Mouse (Mus musculus): ENCODE measurements around the gene 9130008F23Rik. TPM values are rescaled to one million over a fixed set of nuclear protein-coding genes. Genes with fewer than 3 reads are reported as not detected.

The 9130008F23Rik gene
- total RNA-seq (2018; cell fraction: chromatin; rRNA removed) = 1 to 10 TPM in 23 of 26 experiments, under 1 TPM in 2, not detected in 1; 0.63 to 8.1 (median 2.6) TPM
- total RNA-seq (2018; cell fraction: cytosol; rRNA removed) = 1 to 10 TPM in 1 of 26 experiments, under 1 TPM in 25; 0.22 to 1.3 (median 0.48) TPM
- total RNA-seq (2018; cell fraction: nucleus; rRNA removed) = 1 to 10 TPM in 18 of 26 experiments, under 1 TPM in 7, not detected in 1; 0.25 to 7.1 (median 1.9) TPM
- 0.32 to 0.90 TPM (median 0.55 TPM) in 3 replicates for polyA plus RNA-seq (2018)

DNA sequence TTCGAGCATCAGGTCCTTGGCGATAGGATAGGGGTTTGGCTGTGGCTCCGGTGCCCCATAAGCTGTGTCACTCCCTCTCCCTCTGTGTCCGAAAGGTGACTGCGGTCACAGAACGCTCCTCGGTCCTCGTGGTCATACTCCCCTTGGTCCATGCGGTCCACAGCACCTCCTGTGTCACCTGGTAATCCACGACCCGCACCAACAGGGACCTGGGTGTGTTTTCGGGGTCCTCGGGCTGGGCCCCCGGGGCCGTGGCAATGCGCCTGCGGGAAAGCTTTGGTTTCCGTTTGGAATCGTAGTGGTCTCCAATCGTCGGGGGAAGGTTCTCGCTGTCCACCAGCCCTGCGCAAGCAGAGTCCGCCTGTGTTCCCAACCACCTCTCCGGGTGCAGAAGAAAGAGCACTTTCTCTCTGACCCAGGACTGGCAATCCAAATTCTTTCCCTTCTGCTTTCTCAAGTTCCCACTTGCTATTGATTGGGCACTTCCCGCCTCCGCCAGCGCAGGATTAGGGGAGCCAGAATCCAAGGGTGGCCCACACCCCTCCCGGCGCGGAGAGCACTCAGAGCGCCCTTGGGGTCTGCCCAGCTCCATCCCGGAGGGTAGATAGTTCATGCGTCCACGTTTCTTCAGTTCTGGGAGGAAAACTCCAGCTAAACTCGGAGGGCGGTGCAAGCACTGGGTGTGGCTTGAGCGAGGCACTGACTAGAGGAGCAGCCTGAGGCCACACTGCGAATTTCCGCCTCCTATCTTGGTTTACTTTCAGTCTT is at the start of gene 9130008F23Rik:
Gene 9130008F23Rik (minus strand): TSS at position 636 of the 768 bp plus-strand sequence.
- Histone ChIP-seq H3K4me3 (ENCODE audit: inconsistent target) (peak within 1 kb of the TSS; percentile 96), H3K36me3 (ENCODE audit: inconsistent target) (no peaks in the 10 kb centered on the region), H3K79me2 (ENCODE audit: inconsistent target) (no peaks in the 10 kb centered on the region), H3K27ac (peak within 1 kb of the TSS; percentile 61)
- 1% methylated on average over 38 of the region's 40 CpGs for WGBS (ENCODE audit: missing documents)

DNA sequence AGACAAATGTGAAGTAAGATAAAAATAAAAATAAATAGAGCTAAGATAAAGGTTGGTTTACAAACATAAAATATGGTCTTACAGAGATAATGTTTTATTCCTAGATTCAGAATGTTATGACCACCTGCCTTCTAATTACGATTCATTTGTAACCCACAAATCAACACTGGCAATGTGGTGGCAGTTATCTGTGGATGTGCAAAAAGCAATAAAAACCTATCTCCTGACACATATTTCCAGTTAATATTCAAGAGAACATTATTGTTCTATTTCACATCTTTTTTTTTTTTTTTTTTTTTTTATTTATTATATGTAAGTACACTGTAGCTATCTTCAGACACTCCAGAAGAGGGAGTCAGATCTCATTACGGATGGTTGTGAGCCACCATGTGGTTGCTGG is 35.1 kb upstream of the 9130008F23Rik start:
- 100% methylated on average over 1 of the region's 2 CpGs for WGBS (ENCODE audit: missing documents)
- Histone ChIP-seq H3K27ac (no peak overlapping the region), H3K36me3 (ENCODE audit: inconsistent target) (no peaks in the 10 kb centered on the region), H3K79me2 (ENCODE audit: inconsistent target) (no peaks in the 10 kb centered on the region), H3K4me3 (ENCODE audit: inconsistent target) (no peak overlapping the region)

DNA sequence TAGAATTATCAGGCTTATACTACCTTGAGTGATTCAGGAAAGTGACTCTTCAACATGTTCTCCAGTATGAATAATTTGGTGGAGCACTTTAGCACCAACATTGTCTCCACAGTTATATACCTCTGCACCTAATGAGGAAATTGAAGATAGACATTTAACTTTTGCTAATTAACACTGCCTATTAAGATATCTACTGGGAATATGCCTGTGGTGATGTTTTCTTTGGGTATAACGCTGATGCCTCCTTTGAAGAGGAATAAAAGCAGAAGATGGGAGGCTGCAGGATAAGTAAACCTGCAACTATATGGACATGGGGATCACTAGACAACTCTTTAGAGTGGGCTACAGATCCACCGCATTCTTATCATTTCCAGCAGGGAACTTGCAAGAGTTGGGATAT is 33.9 kb upstream of the 9130008F23Rik start, which contains the start of gene Glyatl3:
Gene Glyatl3 (minus strand): TSS at position 101 of the 400 bp plus-strand sequence.
- H3K79me2 ChIP-seq (ENCODE audit: inconsistent target) = no peaks in the 10 kb centered on the region
- no peaks in the 10 kb centered on the region for H3K36me3 ChIP-seq (ENCODE audit: inconsistent target)
- WGBS (ENCODE audit: missing documents) = 89% methylated on average over 2 of the region's 2 CpGs
- H3K4me3 ChIP-seq (ENCODE audit: inconsistent target) = no peak within 1 kb of the TSS
- H3K27ac ChIP-seq = no peak within 1 kb of the TSS

DNA sequence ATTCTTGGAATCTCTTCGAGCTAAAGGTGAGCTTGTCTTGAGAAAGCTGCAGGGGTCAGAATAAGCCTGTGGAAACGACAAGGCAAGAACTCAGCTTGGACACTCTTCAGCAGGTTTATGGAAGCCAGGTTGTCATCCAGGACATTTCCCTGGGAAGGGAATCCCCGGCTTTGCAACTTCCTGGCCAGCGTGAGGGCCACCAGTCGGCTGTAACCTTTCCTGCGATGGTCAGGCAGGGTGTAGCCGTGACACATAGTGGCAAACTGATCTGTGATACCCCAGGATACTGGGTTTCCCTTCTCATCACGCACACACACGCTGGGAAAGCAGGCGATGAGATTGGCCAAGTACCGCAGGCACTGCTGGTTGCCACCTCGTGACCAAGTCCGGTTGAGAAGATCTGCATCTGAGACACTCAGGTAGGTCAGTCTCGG is 24.4 kb upstream of the 9130008F23Rik start:
- H3K27ac ChIP-seq = no peak overlapping the region
- no peak overlapping the region for H3K4me3 ChIP-seq (ENCODE audit: inconsistent target)
- no peaks in the 10 kb centered on the region for H3K79me2 ChIP-seq (ENCODE audit: inconsistent target)
- WGBS (ENCODE audit: missing documents) = 15% methylated on average over 14 of the region's 14 CpGs
- no peaks in the 10 kb centered on the region for H3K36me3 ChIP-seq (ENCODE audit: inconsistent target)

DNA sequence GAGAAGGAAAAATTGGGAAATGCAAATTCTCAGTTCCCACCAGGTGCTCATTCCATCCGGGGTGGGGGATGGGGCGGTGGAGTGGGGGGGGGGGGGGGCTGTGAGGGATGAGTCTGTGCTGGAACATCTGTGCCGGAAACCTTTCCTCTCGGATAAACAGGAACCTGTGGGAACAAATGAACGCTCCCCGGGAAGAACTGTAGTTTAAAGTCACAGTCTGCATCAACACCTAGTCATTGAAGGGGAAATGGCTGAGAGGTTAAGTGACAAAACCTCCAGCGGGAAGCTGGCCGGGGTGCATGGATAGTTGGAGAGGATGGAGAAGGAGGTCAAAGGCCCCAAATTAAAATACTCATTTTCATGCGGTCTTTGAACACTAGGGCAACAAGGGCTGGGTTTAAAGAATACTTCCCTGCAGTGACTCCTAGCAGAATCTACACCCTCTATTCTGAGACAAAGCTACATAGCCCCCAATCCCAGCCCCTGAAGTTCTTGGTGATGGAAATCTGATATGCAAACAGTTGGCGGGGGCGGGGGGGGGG is 23.8 kb upstream of the 9130008F23Rik start:
- H3K79me2 ChIP-seq (ENCODE audit: inconsistent target) = no peaks in the 10 kb centered on the region
- no peak overlapping the region for H3K27ac ChIP-seq
- no peaks in the 10 kb centered on the region for H3K36me3 ChIP-seq (ENCODE audit: inconsistent target)
- H3K4me3 ChIP-seq (ENCODE audit: inconsistent target) = no peak overlapping the region
- 52% methylated on average over 10 of the region's 11 CpGs for WGBS (ENCODE audit: missing documents)

DNA sequence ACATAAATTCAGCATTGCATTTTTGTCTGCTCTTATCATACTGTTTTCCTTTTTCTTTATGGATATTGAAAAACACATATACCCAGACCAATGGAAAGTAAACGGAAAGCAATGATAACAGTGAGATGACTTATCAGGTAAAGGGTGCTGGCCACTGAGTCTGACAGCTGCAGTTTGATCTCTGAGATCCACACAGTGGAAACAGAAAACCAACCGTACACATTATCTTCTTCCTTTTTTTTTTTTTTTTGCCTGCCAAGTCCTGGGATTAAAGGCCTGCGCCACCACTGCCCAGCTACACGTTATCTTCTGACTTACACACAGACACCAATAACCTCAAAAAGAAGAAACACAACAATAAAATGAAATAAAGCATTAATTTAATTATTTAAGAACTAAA is 23.0 kb upstream of the 9130008F23Rik start:
- Histone ChIP-seq H3K36me3 (ENCODE audit: inconsistent target) (no peaks in the 10 kb centered on the region), H3K4me3 (ENCODE audit: inconsistent target) (no peak overlapping the region), H3K79me2 (ENCODE audit: inconsistent target) (no peaks in the 10 kb centered on the region), H3K27ac (no peak overlapping the region)
- WGBS (ENCODE audit: missing documents) = 71% methylated on average over 4 of the region's 4 CpGs

DNA sequence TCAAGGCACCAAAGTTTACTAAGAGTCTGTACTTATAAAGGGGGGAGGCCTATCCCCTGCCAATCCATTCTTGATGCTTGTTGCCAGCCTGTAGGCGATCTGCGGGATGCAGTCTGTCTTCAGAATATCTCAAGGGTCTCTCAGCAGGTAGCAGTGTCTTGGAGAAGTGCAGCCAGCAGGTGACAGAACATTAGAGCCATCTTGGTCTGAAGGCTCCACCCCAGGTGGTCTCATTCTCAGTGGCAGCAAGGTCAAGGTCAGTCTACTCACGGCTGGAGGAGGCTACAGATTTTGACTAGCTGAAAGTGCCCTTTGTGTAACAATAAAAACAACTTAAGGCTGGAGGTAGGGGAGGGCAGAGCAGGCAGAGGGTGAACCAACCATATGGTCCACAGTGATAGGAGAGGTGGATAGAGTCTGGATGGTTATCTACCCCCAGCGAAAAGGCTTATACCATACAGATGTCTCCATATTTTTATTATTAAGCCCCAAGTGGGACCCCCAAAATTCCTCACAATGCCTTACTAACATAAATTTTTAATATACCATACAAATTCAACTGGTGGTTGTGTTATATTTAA is 19.5 kb upstream of the 9130008F23Rik start:
- Histone ChIP-seq H3K27ac (no peak overlapping the region), H3K79me2 (ENCODE audit: inconsistent target) (no peaks in the 10 kb centered on the region), H3K4me3 (ENCODE audit: inconsistent target) (no peak overlapping the region), H3K36me3 (ENCODE audit: inconsistent target) (no peaks in the 10 kb centered on the region)
- WGBS (ENCODE audit: missing documents) = 89% methylated on average over 4 of the region's 4 CpGs

DNA sequence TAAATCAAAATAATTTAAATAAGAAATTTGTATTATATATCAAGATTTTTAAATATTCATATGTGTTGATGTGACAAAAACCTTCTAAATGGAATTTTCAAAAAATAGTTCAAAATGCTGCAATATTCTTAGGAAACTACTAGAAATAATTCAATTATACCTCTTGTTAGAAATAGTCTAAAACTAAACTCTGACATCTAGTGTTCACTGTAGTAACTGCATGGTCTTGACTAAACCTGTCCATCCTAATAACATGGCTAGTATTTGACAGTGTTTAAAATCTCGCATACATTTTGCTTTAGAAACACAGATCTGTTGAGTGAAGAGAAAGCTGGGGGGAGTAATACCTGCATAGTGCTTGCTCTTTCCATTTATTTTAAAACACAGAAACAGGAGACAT is 16.5 kb upstream of the 9130008F23Rik start:
- 67% methylated on average over 1 of the region's 1 CpGs for WGBS (ENCODE audit: missing documents)
- Histone ChIP-seq H3K27ac (no peak overlapping the region), H3K4me3 (ENCODE audit: inconsistent target) (no peak overlapping the region), H3K79me2 (ENCODE audit: inconsistent target) (no peaks in the 10 kb centered on the region), H3K36me3 (ENCODE audit: inconsistent target) (no peaks in the 10 kb centered on the region)

DNA sequence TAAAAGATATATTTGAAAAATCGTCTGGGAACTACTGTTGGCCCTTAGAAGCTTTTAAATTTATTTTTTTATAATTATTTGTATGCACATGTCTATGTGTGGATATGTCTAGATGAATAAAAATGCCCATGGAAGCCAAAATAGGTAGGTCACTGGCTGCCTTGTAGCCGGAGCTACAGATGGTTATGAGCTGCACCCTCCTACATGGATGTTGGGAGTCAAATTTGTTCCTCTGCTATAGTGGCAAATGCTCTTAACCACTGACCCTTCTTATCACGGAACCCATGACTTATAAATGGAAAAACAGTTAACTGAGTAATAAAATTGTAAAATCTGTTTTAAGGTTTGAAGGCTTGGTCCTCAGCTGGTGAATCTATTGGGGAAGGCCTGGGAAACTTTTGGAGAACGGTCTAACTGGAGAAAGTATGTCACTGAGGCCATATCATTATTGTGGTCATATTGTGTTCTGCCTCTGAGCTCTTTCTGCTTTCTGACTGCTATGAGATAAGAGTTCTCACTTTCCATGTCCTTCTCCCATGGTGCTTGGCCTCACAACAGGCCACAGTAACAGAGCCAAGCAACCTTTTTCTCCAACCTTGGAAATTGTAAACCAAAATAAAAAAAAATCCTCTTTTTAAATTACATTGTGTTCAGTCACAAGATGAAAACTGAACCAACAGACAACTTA is 7.6 kb upstream of the 9130008F23Rik start:
- no peak overlapping the region for H3K4me3 ChIP-seq (ENCODE audit: inconsistent target)
- H3K36me3 ChIP-seq (ENCODE audit: inconsistent target) = no peaks in the 10 kb centered on the region
- no peak overlapping the region for H3K27ac ChIP-seq
- WGBS (ENCODE audit: missing documents) = 90% methylated on average over 3 of the region's 4 CpGs
- no peaks in the 10 kb centered on the region for H3K79me2 ChIP-seq (ENCODE audit: inconsistent target)

DNA sequence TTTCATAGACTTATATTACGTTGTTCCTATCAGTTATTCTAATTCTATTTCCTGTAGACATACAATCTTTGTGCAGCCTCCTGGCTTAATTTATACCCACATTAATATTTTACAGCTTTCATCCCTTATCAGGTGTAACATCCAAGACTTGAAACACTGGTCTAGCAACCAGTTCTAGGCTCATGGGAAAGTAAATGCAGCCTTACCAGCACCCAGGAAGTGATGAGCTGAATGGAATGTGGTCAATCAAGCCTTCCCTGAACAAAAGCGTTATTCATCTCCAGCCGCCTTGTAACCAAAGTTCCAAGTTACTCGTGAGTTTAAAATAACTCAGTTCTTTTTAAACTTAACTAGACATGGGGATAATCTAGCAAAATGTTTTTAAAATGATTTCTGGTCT is 4.8 kb upstream of the 9130008F23Rik start:
- H3K27ac ChIP-seq = no peak overlapping the region
- WGBS (ENCODE audit: missing documents) = 91% methylated on average over 4 of the region's 4 CpGs
- no peak overlapping the region for H3K4me3 ChIP-seq (ENCODE audit: inconsistent target)
- no peaks in the 10 kb centered on the region for H3K36me3 ChIP-seq (ENCODE audit: inconsistent target)
- H3K79me2 ChIP-seq (ENCODE audit: inconsistent target) = no peaks in the 10 kb centered on the region

DNA sequence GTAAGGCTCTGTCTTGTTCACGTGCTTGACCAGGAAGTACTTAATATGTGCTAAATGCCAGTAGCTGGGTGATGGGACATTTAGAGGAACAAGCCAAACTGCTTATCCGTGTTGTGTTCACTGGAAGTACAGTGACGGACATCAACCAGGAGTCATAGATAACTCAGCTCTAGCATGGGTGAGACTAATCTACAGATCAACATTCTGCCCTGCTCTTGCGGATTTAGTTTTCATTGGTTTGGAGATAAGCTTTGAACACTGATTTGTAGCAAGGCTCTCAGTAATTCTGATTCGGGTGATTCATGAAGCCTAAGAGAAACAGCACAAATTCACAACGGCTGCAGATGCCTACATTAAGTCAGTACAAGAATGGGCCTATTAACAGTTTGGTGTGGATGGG is 1.8 kb upstream of the 9130008F23Rik start:
- Histone ChIP-seq H3K79me2 (ENCODE audit: inconsistent target) (no peaks in the 10 kb centered on the region), H3K36me3 (ENCODE audit: inconsistent target) (no peaks in the 10 kb centered on the region), H3K4me3 (ENCODE audit: inconsistent target) (no peak overlapping the region), H3K27ac (no peak overlapping the region)
- 95% methylated on average over 6 of the region's 6 CpGs for WGBS (ENCODE audit: missing documents)

DNA sequence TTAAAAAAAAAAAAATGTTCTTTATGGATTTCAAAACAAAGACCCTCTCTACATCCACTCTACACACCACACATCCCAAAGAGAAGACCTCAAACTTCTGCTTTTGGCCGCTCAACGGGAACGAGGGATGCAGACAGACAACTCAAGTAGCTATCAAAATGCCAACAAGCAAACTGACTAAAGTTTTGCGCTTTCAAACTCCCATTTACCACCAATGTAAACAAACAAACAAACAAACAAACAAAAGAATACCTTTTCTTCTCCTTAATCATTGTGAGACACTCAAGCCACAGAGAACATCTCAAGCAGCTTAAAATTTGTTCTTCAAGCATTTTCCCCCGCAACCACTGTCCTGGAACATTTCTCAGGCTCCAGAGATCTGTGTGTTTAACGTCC is 833 bp downstream of the 9130008F23Rik start:
- peak overlapping the region; percentile 96 for H3K4me3 ChIP-seq (ENCODE audit: inconsistent target)
- H3K79me2 ChIP-seq (ENCODE audit: inconsistent target) = no peaks in the 10 kb centered on the region
- H3K36me3 ChIP-seq (ENCODE audit: inconsistent target) = no peaks in the 10 kb centered on the region
- peak overlapping the region; percentile 61; the same call in 1 of the 2 replicates for H3K27ac ChIP-seq
- 2% methylated on average over 3 of the region's 6 CpGs for WGBS (ENCODE audit: missing documents)

DNA sequence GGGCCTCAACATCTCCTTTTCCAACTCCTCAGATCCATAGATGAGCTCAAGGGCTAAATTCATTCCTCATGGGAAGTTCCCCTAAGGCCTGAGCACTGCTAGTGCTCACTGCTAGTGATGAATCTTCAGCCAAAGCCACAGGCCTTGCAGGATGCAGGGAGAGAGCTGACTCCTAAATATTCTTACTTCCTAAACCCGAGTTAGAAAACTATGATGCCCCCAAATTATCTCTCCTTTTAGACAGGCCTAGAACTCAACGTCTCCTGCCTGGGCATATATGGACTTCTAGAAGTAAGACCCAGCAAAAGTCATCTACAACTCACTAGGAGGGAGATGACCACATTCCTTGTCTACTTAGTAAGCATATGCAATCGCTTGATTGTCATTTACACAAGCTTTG is 2.6 kb downstream of the 9130008F23Rik start:
- 54% methylated on average over 3 of the region's 3 CpGs for WGBS (ENCODE audit: missing documents)
- Histone ChIP-seq H3K79me2 (ENCODE audit: inconsistent target) (no peaks in the 10 kb centered on the region), H3K27ac (no peak overlapping the region), H3K36me3 (ENCODE audit: inconsistent target) (no peaks in the 10 kb centered on the region), H3K4me3 (ENCODE audit: inconsistent target) (no peak overlapping the region)

DNA sequence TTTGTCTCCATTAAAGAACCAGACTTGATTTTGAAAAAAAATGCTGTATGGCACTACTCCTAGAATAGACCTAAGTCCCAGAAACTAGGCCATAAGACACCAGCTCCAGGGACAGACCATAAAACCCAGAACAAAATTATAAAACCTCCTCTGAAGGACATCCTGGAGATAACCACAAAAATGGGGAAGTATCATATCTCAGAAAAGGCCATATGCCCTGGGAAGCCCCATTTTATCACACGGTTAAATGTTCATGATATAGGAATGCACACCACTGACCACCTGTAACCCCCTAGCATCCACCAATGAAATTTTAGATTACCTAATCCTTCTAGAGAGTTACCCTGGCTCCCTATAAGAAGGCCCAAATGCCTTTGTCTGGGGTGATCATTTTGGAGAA is 4.8 kb downstream of the 9130008F23Rik start:
- Histone ChIP-seq H3K4me3 (ENCODE audit: inconsistent target) (no peak overlapping the region), H3K79me2 (ENCODE audit: inconsistent target) (no peaks in the 10 kb centered on the region), H3K36me3 (ENCODE audit: inconsistent target) (no peaks in the 10 kb centered on the region), H3K27ac (no peak overlapping the region)
- 10% methylated on average over 1 of the region's 1 CpGs for WGBS (ENCODE audit: missing documents)

All from macrophage (primary cell).